Mouse (Mus musculus) thymus, adult 18-20 months (tissue): ENCODE data around the gene Ogdh.

Experiments used
- DNase-seq, 2 experiments: peaks; one replicate each; pipeline ENCODE4 v3.0.0; 2022; ENCODE audit warnings: mixed read lengths in 2 of 2

Ogdh gene

DNA sequence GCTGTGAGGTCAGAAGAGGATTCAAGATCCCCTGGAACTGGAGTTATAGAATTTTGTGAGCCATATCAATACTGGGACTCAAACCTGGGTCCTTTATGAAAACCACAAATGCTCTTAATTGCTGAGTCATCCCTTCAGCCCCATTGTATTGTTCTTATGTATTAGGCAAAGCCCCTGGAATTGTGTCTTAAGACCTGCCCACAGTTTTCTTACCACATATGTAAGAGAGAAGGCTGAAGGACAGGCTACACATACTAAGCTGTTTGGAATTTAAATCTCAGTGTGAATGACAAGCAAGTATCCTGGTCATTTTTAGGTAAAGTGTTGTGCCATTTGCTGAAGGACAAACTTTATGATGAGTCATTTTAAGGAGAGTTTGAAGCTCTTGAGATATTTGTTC is 4.6 kb downstream of the Ogdh start:
- no peak for DNase-seq

DNA sequence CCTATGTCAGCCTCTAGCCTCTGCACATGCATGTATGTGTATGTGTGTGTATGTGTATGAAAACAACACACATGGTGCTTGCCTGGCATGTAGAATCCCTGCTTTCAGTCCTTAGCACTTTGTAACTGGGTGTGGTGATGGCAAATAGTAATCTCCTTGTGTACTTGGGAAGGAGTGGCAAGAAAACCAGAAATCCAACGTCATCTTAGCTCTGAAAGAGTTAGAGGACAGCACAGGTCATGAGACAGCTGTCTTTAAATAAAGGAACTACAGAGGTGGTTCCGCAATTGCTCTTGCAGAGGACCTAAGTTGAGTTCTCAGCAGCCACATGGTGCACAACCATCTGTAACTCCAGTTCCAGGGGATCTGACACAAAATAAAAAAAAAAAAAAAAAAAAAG is 8.0 kb downstream of the Ogdh start:
- no peak for DNase-seq

DNA sequence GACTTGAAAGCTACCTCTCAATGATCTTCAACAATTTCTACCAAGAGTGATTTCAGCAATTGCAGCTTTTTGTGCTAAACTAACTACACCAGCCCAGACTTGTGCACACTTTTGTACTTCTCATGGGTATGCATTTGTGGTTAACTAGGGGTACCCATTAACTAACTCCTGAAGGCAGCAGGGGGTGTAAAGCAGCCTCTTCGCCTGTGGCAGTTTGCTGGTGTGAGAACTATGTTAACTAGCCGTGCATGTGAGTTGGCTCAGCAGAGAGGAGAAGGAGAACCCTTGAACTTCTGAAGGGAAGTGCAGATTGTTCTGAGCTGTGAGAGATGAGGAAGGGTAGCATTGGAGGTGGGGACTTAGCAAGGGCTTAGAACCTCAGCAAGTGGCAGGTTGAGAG is 11.4 kb downstream of the Ogdh start:
- no peak for DNase-seq

GRCm38 (mm10) chr11:6305943-6306430 is 14.6 kb downstream of the Ogdh start:
- no peak for DNase-seq

DNA sequence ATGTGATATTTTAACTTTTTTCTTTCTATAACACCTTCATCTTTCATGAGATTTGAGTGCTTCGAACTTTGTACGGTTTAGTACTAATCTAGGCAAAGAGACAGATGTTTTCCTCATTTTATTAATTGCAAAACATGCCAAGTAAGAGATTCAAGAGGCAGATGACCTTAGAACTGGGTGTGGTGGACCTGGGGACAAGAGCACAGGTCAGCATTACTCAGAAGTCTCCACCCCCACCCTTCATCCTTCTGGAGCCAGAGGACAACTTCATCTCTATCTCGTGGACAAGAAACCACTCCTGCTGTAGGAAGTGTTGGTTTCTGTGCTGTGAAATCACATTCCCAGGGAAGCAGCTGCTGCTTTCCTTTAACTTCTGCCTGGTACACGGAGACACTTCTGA is 16.7 kb downstream of the Ogdh start:
- no peak for DNase-seq

GRCm38 (mm10) chr11:6313874-6314406 is 22.5 kb downstream of the Ogdh start:
- DNase-seq, result no peak

DNA sequence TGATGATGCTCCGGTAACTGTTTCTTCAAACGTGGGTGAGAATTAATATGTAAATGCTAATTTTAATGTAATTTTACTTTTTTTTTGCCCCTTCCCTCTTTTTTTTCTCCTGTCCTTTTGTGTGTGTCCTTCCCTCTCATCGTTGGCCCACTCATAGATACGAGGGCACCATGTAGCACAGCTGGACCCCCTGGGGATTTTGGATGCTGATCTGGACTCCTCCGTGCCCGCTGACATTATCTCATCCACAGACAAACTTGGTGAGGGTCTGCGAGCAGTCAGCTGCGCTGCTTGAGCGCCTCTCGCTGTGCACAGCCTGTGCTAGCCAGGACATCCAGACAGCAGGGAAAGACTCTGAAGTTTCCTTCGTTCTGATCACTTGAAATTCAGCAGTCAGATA is 25.4 kb downstream of the Ogdh start:
- DNase-seq, result no peak

DNA sequence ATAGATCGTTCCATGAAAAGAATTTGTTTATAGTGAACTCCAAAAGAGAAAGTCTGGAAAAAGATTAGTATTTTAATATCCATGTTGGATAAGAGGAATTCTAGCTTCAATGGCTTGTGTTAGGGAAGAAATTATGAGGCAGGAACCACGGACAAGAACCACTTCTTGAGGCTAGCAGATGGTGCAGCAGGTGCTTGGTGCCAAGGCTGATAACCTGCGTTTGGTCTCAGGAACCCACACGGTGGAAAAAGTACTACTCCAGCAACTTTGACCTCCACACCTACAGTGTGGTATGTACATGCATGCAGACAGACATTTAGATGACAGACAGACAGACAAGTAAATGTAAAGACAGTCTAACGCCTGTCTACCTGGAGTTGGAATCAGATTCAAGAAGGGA is 27.1 kb downstream of the Ogdh start:
- no peak for DNase-seq

GRCm38 (mm10) chr11:6319374-6319773 is 27.9 kb downstream of the Ogdh start:
- DNase-seq, result no peak

DNA sequence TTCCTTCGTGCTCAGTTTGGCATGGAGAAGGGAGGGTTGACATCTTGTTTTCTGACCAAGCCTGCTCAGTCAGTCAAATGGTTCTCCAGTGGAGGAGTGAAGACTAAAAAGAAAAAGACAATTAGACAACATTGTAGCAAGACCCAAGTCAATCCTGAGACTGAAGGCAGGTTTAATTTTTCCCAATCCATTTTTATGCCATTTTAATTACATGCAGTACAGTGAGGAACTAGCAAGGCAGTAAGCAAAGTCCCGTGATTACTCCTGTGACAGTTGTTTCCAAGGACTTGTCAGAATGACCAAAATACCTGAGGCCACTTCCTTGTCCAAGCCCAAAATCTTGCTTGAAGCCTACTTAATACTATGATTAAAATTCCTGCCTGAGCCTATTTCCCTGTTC is 30.7 kb downstream of the Ogdh start:
- DNase-seq, result no peak

DNA sequence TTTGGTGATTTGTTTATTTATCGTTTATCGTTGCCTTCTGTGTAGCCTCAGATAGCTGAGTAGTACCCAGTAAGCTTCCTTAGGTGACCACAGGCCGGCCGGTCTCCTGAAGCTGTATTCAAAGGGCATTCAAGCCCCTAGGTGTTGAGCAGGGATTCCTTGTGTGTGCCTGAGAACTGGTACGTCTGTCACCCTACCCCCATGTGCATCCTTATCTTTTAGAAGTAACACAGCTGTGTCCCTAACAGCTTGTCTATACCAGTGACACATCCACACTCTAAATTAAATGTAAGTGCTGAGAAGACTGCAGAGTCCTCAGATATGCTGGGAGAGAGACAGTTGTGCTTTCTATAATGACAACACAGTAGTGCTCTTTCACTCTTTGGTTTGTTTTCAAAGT is 31.9 kb downstream of the Ogdh start:
- no peak for DNase-seq

DNA sequence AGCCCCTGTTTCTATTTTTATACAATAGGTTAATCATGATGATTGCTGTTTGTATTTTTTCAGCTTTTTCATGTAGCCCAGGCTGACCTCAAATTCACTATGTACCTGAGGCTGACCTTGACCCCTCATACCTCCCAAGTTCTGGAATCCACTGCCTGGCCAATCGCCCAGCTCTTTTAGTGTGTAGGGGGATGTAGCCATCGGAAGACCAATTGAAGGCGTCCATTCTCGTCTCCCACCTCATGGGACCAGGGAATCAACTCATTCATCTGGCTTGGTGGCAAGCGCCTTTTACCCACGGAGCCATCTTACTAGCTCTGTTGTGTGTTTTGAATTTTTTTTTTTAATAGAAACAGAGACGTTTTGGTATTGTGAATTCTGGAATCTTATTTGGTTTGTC is 39.8 kb downstream of the Ogdh start:
- no peak for DNase-seq

DNA sequence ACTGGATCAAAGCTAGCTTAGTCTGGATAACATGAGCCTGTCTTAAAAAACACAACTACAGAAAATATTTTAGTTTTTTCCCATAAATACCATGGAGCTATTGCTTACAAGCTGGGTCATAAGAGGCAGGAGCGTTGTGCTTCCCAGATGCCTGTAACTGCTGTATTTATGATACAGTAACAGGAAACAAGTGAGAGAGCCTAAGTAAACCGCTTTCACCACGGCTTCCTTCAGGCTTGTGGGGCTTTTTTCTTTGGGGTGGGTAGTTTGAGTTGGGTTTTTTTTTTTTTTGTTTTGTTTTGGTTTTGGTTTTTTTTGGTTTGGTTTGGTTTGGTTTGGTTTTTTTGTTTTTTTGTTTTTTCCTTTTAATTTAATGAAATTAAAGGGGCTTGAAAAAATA is 41.2 kb downstream of the Ogdh start:
- DNase-seq, result no peak

GRCm38 (mm10) chr11:6333403-6333802 is 42.0 kb downstream of the Ogdh start:
- DNase-seq, result no peak

DNA sequence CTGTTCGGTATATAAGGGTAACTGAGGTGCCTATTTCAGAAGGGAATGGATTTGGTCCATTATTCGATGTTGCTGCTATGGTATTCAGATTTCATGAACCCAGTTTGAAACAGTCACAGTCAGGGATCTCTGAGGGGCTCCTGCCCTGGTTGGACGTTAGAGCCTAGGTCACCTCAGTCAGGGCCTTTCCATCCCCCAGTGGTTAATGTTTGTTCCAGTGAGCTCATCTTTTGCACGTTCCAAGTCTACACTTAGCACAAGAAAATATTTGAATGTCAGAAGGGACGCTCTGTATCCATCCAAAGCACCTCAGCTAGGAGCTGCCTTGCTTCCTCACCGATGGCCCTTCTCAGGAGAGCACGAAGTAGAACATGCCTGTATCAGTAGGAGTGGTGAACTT is 43.9 kb downstream of the Ogdh start:
- no peak for DNase-seq

GRCm38 (mm10) chr11:6336689-6337088 is 45.3 kb downstream of the Ogdh start:
- DNase-seq, result no peak

- no peak for DNase-seq
Measured at GRCm38 (mm10) chr11:6345956-6346355, 54.5 kb downstream of the Ogdh start.

DNA sequence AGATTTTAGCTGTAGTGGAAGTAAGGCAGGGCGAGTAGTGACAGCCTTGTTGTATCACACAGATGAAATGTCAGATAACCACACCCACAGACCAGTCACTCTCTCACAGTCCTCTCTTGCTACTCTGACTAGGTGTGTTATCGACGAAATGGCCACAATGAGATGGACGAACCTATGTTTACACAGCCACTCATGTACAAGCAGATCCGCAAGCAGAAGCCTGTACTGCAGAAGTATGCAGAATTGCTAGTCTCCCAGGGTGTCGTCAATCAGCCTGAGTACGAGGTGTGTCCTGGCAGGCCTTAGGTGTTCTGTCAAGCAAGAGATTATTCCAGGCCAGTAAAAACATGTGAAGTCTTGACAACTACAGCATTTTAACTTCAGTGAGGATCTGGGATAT is 55.5 kb downstream of the Ogdh start:
- DNase-seq, result no peak

GRCm38 (mm10) chr11:6348681-6349200 is 57.3 kb downstream of the Ogdh start:
- no peak for DNase-seq

DNA sequence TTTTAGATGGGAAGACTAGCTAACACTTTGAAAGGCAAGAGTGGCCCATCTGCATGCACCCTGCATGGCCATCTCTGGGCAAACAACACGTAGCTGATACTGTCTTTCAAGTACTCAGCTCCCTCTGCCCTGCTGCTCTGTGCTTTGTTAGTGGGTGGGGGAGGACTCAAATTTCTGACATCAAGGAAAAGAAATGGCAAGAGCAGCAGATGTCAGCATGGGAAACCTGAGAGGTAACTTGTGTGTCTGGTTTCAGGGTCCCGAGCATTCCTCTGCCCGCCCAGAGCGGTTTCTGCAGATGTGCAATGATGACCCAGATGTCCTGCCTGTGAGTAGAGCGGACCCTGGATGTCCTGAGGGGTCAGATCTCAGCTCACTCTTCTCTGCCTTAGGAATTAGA is 58.2 kb downstream of the Ogdh start:
- no peak for DNase-seq

- DNase-seq, result no peak
Measured at GRCm38 (mm10) chr11:6355106-6355505, 63.7 kb downstream of the Ogdh start.

GRCm38 (mm10) chr11:6364581-6365275 is 73.3 kb downstream of the Ogdh start:
- no peak for DNase-seq

DNA sequence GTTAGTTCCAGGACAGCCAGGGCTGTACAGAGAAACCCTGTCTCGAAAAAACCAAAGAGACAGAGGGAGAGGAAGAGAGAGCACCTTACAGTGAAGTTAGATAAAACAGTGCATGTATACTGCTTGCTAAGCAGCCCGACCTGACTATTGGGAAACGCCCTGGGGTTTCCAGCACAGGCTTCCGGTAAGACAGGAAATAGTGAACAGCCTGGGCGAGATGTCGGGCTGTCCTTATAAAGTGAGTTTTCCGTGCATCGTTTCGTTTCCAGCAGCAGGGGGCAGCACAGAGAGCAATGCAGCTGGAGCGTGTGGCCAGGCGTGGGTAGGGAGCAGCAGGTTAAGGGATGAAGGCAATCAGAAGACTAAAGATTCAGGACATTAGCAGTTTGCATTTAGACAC is 74.5 kb downstream of the Ogdh start:
- DNase-seq, result peak; percentile 52 to 73

- DNase-seq, result no peak
Measured at GRCm38 (mm10) chr11:6366434-6366833, 75.0 kb downstream of the Ogdh start.

DNA sequence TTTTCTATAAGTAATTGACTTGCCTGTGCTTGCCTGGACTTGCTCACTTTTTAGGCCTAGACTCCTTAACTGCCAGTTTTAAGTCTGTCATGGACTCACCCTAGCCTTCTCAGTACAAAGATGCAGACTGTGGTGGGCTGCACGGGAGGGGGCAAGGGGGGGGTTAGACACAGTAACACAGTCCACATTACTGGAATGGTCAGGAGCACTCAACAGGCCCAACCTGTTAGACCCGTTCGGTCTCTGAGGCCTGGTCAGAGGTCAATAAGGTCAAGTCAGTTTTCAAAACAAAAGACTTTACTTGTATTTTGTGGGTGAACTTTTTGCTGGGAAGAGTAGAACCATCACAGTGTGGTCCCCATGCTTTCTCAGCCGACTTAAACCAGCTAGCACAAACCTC is 75.7 kb downstream of the Ogdh start:
- no peak for DNase-seq
